Mouse (Mus musculus): Measurements from ENCODE around the gene Asb17.

The Asb17 gene

DNA sequence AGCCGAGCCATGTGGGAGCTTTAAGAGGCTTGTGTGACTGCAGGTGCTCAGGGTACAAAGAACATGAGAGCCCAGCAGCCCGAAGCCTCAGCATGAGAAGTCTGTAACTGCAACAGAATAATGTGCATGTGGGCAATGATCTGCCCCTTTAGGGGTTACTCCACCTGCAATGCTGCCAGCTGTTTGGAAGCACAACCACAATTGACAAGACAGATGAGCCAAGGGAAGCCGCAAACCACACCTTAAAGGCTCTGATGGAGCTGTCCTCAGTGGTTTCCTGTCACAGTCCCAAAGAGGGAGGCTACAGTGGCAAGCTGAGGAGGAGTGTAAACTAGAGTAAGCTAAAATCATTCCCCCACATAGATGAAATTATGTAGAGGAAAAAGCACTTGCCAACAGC lies 51.4 kb downstream of the Asb17 start:
- no peak for DNase-seq

DNA sequence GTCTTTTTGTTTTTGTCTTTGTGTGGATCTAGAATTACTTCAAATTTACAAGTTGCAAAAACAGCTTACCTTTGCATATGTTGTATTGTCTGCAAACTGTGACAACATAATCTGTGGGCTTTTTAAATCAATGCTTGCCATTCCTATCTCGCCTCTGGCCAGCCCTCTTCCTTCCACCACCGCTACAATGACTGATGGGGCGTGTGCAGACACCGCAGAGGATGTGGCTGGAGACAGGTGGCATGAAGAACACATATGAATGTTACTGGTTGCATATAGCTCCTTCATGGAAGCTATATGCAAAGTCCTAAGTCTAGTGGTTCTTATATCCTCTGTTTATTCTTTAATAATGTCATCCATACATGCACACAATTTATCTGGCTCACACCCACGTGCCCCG lies 53.2 kb downstream of the Asb17 start:
- DNase-seq = no peak

DNA sequence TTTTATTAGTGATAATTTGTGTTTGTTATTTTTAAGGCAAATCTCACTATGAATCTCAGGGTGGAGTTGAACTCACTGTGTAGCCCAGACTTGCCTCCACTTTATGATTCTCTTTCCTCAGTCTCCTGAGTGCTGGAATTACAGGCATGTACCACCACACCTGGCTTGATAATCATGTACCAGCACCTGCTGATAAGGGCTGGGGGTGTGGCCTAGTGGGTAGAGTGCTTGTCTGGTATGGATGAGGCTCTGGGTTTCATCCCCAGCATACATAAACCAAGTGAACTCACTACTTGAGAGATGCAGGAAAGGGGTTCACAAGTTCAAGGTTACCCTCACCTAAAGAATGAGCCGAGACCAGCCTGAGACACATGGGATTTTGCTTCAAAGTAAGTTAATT lies 57.9 kb downstream of the Asb17 start:
- DNase-seq = no peak

DNA sequence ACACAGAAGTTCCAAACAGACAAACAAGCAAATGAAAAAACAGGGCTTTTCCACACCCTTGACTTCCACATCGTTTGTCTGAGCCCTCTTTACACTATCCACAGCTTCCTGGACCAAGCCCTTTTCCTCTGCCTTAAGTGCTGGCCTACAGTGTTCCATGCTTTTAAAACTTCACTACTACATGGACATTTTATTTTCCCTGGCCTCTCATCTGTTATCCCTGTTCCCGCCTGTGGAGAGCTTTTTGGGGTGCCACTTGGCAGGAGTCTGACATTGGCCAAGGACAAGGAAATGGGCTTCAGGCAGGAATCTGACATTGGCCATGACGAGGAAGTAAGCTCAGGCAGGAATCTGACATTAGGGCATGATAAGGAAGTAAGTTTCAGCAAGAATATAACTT lies 58.6 kb downstream of the Asb17 start:
- DNase-seq = no peak

DNA sequence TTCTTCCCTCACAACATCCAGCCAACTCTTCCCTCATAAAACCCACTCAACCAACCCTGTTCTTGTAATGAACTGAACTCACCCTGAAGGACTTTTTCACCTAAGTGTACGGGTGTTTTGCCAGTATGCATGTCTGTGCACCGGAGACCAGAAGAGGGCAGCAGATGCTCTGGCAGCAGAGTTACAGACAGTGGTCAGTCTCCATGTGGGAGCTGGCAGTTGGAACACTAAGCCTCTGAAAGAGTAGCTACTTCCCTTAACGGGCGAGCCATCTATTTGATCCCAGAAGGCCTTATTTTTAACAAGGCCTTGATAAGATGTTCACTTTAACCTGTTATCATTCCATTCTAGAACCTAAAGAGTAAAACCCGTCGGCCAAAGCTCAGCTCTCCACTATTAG lies 60.6 kb downstream of the Asb17 start:
- DNase-seq = peak; percentile 75 to 77
